Mouse (Mus musculus) urinary bladder, postnatal 36 days (tissue): ENCODE results near the gene Col12a1.
A peak's percentile ranks its signal among the peaks of the same experiment; 100 is the strongest.
"Not testable (repeated sequence)": the region's sequence is repeated elsewhere in the genome, so short reads cannot be mapped to it uniquely, and the experiment has no call there.

Experiments
- DNase-seq, 2 experiments: peaks; one replicate each; pipeline ENCODE4 v3.0.0; 2022; ENCODE audit warnings: low spot score in 2 of 2, mixed read lengths in 1 of 2

Gene Col12a1

DNA sequence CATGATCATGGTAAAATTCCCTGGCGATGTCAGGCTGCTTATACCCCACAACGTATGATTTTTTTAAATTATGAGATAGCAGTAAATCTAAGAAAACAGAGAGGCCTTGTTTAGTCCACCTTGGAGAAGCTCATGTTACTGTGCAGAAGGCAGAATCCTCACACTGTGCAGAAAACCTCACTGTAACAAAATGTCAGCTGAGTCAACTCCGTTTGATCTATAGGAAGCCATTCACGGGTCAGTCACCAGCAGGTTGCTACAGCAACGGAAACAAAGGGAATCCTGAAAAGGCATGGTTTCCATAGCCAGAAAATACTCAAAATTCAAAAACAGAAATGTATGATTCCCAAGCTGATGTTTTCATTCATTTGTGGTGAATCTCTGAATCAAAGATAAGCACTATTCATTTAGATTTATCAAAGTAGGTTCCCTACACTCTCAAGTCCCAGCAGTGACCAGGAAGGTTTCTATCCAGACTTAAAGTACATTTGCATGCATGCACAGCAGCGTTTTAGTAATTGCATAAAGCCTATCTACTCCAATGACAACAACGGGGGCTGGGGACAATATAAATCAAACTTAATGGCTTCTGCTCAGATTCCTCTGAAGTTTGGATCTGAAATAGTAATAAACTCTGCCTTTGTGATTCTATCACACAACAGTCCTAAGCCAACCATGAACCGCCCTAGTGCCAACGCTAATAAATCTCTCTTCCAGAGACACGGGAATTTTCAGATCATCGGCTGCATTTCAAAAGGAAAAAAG, 28.7 kb downstream of the Col12a1 start:
- no peak for DNase-seq

DNA sequence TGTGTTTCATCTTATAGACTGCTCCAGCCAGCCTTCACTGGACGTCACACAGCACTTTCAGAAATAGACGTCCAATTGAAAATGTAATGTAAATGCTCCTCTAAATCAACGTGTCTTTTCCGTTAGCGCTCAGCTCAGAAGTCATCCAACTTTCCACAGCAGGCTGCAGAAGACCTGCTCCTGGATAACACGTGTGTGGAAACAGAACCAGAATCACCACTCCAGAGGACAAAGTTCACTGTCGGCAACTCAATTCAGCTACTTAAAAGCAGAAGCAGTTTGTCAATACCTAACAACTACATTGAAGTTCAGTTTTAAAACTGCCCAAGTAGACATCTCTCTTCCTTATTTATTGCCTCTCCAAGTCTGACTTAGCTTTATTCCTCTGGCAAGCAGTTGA, 29.3 kb downstream of the Col12a1 start:
- DNase-seq, result no peak

DNA sequence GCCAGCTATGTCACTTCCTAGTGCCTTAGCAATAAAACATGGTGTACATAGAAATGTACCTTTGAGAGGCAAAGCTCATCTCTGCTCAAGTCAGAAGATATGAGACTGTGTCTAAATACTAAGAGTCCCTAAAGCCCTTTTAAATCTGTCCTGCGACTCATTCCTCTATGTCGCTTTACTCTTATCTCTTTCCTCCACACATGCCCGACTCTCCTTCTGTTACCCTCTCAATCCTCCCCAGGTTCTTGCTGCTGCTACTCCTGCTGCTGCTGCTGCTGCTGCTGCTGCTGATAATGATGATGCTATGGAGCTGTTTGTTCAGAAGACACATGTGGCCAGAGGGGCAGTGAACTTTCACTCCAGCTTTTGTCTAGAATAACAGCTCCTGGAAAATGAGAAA, 31.4 kb downstream of the Col12a1 start:
- DNase-seq, result no peak

DNA sequence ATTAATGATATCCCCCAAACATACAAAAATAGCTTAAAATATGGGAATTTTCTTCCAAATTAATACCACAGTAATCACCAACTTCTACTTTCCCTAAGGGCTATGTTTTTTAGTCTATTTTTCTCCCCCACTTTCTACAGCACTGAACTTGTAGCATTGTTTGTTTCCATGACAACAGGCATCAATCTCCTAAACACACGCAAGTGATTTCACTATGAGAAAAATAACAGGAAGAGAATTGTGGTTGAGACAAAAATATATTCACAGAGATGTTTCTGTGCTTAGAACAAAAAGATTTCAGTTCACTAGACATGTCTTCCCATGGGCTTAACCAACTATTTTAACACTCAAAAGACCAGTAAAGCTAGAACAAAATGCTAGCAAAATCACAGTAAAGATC, 32.6 kb downstream of the Col12a1 start:
- no peak for DNase-seq

DNA sequence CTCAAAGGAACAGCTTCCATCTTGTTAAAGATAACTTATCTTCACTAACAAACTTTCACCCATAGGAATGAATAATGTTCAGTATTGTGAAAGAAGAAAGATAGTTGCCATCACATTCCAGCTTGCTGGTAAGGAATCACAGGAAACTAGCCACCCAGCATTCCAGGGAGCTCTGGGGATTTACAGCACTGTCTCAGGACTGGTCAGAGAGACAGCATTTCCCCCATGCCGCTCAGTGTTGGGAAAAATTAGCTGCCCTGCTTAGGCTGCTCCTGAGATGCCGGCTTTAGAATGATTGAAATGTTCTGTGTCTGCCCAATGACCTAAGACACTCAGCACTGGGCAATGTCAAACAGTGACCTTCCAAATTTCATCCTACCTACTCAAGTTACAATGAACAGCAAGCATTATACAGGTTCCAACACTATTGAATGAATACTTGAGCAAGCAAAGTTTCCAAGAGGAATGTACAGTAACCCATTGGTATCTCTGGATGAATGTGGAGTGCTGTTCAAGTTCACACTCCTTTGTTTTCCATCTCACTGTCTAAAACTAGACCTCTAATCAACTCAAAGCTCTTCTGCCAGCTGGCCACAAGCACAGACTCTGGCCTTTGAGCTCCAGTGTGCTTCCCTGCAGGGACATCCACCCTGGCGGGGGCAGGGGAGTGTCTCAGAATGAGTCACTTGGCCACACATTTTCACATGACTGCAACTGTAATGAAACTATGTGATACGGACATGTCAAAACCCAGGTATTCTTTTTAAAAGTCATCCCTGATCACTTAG, 38.0 kb downstream of the Col12a1 start:
- peak; percentile 13 to 31 for DNase-seq

DNA sequence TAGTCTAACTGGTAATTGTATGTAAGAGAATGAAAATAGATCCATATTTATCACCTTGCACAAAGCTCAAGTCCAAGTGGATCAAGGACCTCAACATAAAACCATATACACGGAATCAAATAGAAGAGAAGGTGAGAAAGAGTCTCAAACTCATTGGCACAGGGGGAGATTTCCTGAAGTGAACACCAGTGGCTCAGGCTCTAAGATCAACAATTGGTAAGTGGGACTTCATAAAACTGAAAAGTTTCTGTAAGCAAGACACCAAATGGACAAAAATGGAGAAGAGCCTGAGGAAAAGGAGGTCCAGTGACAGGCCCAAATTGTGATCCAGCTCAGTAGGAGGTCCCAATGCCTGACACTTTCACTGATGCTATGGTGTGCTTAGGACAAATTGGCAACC, 49.8 kb downstream of the Col12a1 start:
- DNase-seq, result not testable (repeated sequence)

DNA sequence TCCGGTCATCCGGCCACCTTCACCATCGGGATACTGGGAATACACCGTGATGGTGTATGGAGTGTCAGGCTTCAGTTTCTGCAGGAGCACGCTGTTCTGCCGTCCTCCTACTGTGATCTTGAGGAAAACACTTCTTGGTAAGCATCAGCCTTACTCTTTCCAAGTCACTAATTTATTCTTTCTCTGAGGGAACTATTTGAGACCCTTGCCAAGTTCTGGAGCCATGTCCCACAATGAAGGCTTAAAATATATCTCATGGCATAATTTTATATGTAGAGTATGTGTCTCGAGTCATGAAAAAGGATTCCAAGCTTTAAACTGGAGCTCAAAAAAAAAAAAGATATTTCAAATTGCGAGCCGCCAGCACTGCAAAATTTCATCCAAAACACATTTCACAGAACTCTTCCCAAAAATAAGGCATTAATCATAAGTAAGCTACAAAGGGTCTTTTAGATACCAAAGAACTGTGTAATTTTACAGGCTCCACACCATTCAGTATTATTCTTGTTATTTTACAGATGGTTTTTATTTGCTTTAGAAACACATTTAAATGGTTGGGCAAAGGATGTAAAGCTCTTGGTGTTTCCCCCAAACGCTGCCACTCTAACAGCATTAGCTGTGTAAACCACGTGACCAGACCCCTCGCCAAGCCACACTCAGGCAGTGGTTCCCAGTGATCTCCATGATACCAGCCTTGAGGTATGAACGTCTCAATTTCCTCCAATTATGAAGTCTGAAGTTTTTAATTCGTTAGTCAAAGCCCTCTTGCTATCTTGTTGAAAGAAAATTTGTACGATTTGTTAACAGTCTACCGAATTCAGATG, 65.1 kb downstream of the Col12a1 start:
- DNase-seq, result no peak

DNA sequence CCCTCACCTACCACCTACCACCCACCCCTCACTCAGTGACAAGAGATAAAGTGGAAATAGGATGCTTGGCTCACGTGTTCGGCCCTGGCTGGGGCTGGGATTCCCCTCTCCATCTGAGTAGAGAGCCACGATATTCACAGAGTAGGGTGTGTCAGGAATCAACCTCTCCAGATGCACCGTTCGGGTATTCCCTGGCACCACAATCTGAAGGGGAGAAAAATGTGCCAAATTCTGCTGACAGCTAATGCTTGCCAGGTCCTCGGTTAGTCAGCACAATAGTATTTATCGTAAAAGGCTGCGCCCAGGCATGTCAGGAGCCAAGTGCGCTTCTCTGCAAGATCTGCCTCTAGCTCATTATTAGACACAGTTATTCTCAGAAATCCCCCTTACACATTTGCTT, 70.0 kb downstream of the Col12a1 start:
- DNase-seq, result peak; percentile 5 to 9

DNA sequence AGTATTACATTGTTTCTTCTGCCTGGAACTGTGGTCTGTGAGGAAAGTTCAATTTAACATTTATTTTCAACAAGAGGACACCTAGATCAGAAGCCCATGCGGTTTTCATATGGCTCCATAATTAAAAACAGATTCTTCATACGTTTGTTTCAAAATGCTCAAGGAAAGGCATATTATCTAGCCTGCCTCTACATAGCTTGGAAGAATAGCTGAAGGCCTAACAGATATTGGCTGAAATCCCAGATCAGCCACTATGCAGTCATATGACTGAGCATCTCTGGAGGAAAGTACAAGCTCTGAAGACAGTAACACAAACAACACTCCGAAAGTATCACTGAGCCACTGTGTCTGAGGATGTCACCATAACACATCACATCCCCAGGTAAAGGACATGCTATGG, 72.9 kb downstream of the Col12a1 start:
- no peak for DNase-seq

DNA sequence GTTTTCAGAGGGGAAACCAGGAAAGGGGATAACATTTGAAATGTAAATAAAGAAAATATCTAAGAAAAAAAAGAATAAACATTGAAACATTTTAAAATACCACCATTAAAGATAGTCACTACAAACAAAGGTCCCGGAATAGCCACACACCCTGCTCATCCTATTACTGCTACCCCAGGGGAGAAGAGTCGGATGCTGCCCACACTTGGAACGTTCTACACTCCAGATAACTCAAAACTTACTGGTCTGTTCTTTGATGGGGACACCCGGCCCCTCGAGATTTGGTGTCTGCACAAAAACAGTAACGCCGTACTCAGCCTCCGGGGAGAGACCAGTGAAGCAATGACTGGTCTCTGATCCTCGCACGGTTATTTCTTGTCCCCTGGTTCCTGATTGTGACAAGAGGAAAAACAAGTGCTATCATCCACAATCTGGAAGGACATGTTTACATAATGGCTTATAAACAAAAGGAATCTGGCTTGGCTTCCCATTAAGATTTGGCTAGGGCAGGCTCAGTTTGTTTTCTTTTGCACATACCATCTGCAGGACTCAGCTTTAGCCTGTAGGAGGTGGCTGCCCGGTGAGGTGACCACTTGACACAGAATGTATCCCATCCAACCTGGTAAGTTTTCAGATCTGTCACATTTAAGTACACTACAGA, 79.1 kb downstream of the Col12a1 start:
- DNase-seq, result no peak

DNA sequence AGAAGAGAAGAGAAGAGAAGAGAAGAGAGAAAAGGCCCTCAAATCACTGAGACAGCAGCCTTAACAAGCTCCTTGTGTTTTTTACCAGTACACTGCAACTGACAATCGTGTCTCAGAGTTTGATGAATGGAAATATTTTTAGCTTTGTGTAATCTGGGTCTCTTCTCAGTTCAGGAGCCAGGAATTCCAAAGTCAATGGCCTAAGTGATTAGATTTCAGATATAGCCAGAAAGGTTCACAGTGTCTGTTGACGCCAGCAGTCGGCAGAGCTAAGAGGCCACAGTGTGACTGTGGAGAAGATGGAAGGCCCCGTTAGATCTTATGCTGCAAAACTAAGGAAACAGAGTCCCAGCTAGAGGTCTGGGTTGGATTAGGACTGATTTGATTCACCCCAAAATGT, 80.8 kb downstream of the Col12a1 start:
- DNase-seq, result no peak

DNA sequence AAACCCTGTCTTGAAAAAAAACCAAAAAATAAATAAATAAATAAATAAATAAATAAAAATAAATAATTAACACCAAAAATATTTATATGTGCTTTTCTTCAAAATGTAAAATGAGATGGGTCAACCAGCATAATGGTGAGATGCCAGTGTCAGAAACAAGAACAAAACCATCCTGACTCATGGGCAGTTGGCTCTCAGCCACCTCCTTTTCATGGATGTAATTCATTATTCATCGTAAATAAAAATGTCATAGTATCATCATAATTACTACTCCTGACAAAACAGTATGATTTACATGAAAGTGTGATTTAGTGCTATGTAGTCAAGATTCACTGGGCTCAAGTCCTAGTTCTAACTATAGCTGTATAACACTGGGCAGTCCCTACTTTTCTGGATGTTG, 84.6 kb downstream of the Col12a1 start:
- no peak for DNase-seq

DNA sequence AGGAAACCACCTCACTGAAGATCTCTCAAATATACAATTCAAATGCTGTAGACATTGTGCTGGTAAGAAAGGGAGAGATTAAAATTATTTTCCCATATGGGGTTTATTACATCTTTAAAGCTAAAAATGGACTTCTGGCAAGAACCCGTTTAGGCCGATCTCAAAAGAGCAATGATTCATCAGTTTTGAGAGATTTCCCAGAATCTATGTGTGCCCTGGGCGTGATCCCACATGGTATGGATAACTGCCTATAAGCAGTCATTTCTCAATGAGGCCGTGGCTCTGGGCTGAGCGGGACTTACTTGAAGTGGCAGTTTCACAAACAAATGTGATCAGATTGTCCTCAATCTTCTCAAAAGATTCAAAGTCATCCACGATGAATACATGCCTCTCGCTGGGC, 87.4 kb downstream of the Col12a1 start:
- DNase-seq, result no peak

DNA sequence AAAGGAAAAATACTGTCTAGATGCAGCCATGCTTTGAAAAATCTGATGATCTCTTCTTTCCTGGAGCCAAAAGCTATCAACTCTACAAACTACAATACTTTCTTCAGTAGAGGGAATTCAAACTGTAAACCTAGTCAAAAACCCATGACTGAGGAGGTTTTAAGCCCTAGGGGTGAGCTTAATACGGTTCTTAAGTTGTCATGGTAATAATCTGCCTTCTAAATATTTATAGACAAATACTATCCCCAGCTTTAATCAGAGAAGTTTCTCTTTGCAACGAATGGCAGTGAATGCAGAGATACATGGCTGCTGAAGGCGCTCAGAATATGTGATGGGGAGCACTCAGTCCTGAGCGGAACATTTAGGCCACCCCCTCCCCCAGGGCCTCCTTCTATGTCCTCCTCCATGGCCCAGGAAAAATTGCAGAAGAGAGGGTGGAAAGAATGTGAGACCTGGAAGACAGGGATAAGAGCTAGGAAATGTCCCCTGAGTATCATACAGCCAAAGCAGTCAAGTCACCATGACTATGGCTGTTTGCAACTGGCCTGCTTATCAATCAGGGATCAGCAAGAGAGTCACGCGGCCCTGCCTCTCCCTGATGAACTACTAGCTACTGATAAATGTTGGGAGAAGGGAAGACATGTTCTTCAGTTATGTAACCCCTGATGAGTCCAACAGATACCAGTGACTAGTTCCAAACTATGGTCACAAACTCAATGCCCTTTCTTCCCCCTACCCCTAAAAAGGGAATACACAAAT, 99.6 kb downstream of the Col12a1 start:
- DNase-seq, result no peak

DNA sequence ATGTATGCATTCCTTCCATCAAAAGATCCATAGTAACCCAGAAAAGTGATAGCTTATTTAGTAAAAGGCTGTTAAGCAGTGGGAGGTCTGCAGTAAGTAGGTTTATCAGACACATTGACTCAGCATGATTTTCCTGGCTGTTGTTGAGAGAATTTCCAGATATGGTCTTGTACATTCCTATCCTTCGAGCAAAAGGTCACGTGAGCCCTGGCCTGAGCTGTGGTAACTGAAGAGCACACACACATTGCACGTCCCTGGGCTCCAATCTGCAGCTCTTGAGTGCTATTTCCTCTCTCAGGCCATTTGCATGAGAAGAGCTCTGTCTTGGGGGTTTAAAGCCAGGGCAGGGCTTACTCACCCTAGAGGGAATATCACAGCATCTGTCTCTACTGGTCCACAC, 101.3 kb downstream of the Col12a1 start:
- no peak for DNase-seq

DNA sequence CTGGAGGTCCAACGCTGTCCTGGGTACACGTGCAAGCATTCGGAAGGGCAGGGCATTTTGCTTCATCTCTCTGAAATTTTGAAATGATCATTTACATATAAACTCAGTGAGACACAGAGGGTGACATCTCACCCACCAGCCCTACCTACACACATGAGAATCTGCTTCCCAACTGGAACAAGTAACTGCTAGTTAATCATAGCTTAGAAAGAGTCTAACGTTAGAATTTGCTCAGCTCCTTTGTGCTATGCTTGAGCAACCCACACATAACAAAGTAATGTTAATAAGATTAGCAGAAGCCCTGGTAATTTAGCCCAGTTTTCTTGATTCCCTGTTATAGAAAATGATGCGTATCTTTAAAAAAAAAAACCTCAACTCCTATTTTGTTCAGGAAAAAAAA, 102.6 kb downstream of the Col12a1 start:
- DNase-seq, result no peak

DNA sequence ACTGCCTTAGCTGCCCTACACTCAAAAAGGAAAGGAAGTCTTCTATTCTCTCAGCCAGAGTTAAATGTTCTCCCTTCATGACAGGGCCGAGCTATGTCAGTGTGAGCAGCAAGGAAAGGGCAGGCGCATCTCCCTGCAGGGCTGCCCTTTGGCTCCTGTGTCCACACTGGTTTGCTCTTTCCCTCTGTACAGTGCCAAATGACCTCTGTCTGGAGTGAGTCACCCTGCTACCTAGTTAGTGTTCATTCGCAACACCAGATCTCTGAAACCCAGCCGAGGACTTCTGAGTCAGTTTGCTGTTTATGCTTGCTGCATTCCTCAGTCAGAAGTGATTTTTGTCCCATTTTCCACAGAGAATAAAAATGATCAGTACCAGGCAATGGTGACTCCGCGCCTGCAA, 108.3 kb downstream of the Col12a1 start:
- DNase-seq, result peak; percentile 23 to 68

DNA sequence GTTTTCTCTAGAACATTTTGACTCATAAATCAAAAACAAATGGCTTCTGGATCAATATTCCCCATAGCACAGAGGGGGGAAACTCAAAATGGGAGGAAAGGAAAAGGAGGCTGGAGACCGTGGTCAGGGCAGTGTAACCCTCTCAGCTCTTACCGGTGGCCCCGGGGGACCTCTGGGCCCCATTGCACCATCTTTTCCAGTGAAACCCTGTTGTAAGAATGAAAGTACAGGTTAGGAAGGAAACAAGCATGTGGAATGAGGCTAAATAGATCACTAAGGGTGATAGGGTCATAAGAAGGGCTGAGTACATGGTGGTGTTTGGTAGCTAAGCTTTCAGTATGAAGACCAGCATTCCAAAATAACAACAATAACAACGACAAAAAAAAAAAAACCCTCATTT, 109.0 kb downstream of the Col12a1 start:
- DNase-seq, result no peak

DNA sequence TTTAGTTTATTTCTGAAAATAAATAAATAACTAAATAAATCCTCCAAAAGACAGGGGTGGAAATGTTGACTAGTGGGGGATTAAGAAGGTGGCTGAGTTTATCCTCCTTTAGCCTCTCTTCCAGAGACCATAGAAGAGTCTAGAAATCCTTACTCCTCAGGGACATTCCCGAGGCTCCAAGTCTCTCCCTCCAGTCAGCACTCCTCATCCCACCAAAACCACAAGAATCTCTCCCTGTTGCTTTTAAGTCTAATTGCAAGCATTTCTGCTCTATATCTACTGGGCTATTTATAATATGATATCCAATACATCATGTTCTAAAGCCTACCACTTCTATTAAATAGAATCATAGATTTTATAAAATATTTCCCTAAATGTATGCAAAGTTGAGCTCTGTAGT, 109.8 kb downstream of the Col12a1 start:
- DNase-seq, result no peak

DNA sequence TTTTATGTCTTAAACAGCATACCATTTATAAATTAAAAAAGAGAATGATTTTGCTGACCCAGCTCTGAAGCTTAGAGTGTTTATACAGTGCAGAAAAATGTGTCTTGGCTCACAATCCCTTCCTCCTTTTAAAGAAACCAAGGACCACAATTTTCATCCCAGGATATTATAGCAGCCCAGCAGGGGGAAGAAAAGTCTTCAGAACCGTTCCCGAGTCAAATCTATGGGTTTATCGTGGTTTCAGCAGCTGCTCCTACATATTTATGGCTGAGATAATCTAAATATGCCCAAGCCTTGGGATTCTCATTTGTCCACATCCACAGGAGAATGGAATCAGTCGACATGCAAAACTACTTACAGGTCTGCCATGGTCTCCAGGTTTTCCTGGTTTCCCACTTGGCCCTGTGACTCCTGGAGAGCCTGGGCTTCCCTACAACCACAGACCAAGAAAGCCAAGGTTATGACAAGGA, 110.5 kb downstream of the Col12a1 start:
- DNase-seq, result no peak

DNA sequence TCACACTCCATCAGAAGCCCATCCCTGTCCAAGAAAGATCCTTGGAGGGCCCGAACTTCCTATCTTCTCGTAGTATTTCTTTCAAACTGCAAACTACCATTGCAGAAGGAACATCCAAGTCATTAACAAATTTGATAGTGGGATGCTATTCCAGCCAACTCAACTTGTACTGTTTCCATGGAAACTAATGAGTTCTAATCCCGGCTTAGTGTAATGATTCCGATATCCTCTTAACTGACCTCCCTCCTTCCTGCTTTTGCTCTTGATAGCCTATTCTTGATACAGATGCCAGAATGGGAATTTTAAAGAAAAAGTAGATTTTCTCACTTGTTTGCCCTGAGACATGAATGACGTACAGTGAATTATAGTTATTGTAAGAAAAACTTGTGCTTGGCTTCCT, 112.5 kb downstream of the Col12a1 start:
- DNase-seq, result no peak
